Mouse (Mus musculus) stomach, embryonic 16.5 days (tissue): Measurements from ENCODE around the gene Gpr33. TPM values are rescaled to one million over a fixed set of nuclear protein-coding genes. Genes with fewer than 3 reads are reported as not detected.

Experiments
- ATAC-seq: fragments of 200-750 bp; cut with Nextera tagmentation; 2 replicates; pipeline ENCODE4 v1.8.0; 2017; ENCODE audit warnings: moderate number of reproducible peaks, moderate TSS enrichment; ENCODE audit not compliant: insufficient read depth, low FRiP score
- H3K27ac ChIP-seq: fragments of 300-500 bp; sonication (generic); 2 replicates; pipeline ENCODE4 v1.5.1; 2014; ENCODE audit warnings: low read length
- H3K27me3 ChIP-seq: fragments of 300-500 bp; sonication (generic); 2 replicates; pipeline ENCODE4 v1.6.1; 2014; ENCODE audit warnings: low read length, control low read depth, mixed read lengths; ENCODE audit not compliant: control insufficient read depth, insufficient read depth
- H3K36me3 ChIP-seq: fragments of 300-500 bp; sonication (generic); 2 replicates; pipeline ENCODE4 v1.6.1; 2014; ENCODE audit warnings: low read length; ENCODE audit not compliant: control insufficient read depth, insufficient read depth
- H3K4me1 ChIP-seq: fragments of 300-500 bp; sonication (generic); 2 replicates; pipeline ENCODE4 v1.6.1; 2014; ENCODE audit warnings: low read length, control low read depth, mixed read lengths; ENCODE audit not compliant: control insufficient read depth, insufficient read depth
- H3K4me2 ChIP-seq: fragments of 300-500 bp; sonication (generic); 2 replicates; pipeline ENCODE4 v1.6.1; 2014; ENCODE audit warnings: low read depth, low read length, mixed read lengths
- H3K4me3 ChIP-seq: fragments of 300-500 bp; sonication (generic); replicated peaks from 2 replicates; pipeline ENCODE4 v1.5.1; 2014; ENCODE audit warnings: mild to moderate bottlenecking, low read length
- H3K9ac ChIP-seq: fragments of 300-500 bp; sonication (generic); 2 replicates; pipeline ENCODE4 v1.6.1; 2014; ENCODE audit warnings: low read length
- H3K9me3 ChIP-seq: fragments of 300-500 bp; sonication (generic); replicated peaks from 2 replicates; pipeline ENCODE4 v1.6.1; 2016; ENCODE audit warnings: low read length, control low read depth; ENCODE audit not compliant: control insufficient read depth
- WGBS: fragments of 180-500 bp; shearing (Covaris S2); extraction: QIAGEN DNeasy Blood & Tissue Kit; methylation state at CpG from one replicate; pipeline ENCODE4 v1.1.7; 2014; 5-methylcytosine and 5-hydroxymethylcytosine counted together
- polyA plus RNA-seq: library from polyadenylated mRNA; unstranded; fragments of >200 nt; fragmentation: Nextera tagmentation; extraction: Ambion mirVana; gene quantifications from 2 replicates; pipeline ENCODE4 v1.2.1, GENCODE M21; 2015

Gpr33 gene
- not detected in 2 replicates for polyA plus RNA-seq

GRCm38 (mm10) chr12:52027963-52028362 lies at the start of gene Gpr33:
Gene Gpr33 (minus strand): TSS chr12:52028063.
- no peak within 1 kb of the TSS for H3K4me2 ChIP-seq
- ATAC-seq: no peak
- 93% methylated on average over 3 of the region's 3 CpGs for WGBS

DNA sequence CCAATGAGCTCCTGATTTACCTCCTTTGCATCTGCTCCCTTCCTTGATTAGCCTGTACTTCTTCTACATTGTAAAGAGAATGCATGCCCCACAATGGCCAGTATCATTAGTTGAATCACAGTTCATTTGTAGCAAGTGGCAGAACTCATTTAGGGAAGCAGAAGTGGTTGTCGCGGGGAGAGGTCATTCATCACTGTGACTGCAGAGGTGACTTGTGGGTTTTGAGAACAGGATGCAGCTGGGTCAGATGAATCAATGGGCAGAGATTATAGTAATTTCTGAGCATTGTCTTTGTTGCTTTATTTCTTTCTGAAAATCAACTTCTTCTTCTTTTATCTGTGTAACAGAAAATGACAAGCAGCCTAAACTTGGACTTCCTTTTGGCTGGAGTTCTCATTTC lies 21.5 kb upstream of the Gpr33 start:
- H3K4me2 ChIP-seq: no peak overlapping the region
- no peak overlapping the region for H3K9ac ChIP-seq
- no peaks in the 10 kb centered on the region for H3K9me3 ChIP-seq
- no peaks in the 10 kb centered on the region for H3K4me1 ChIP-seq
- H3K27me3 ChIP-seq: no peaks in the 10 kb centered on the region
- no peak overlapping the region for H3K4me3 ChIP-seq
- H3K36me3 ChIP-seq: no peaks in the 10 kb centered on the region
- ATAC-seq: no peak
- no peak overlapping the region for H3K27ac ChIP-seq
- WGBS: 41% methylated on average over 2 of the region's 2 CpGs

More at GRCm38 (mm10) chr12:52027963-52028362, at the start of gene Gpr33:
- H3K9me3 ChIP-seq: no peaks in the 10 kb centered on the region
- no peaks in the 10 kb centered on the region for H3K36me3 ChIP-seq
- H3K4me3 ChIP-seq: no peak within 1 kb of the TSS
- H3K27ac ChIP-seq: no peak within 1 kb of the TSS
- no peak within 1 kb of the TSS for H3K9ac ChIP-seq
- no peaks in the 10 kb centered on the region for H3K27me3 ChIP-seq
- H3K4me1 ChIP-seq: no peaks in the 10 kb centered on the region

DNA sequence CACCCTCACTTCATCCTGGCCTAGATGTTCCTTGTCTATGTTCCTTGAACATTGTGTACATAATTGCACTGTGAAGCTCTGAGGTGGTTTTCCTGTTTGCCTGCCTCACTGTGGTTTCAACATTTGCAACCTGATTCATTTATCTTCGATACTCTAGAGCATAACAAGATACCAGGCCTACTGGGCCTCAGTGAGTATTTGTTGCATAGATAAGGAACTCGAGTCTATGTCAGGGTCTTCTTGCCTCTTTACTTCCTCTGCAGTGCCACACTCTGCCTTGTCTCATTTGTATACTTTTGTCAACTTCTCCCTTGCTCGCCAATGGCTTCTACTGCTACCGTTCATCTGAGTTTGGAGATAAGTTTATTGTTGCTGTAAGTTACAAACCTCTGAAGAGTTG lies 18.5 kb upstream of the Gpr33 start:
- Histone ChIP-seq H3K9ac (no peak overlapping the region), H3K27me3 (no peaks in the 10 kb centered on the region), H3K9me3 (no peaks in the 10 kb centered on the region), H3K27ac (no peak overlapping the region), H3K4me1 (no peaks in the 10 kb centered on the region), H3K4me3 (no peak overlapping the region), H3K4me2 (no peak overlapping the region), H3K36me3 (no peaks in the 10 kb centered on the region)
- 64% methylated on average over 4 of the region's 4 CpGs for WGBS
- ATAC-seq: no peak

GRCm38 (mm10) chr12:52042818-52043336 lies 15.0 kb upstream of the Gpr33 start:
- no peaks in the 10 kb centered on the region for H3K36me3 ChIP-seq
- WGBS: 60% methylated on average over 10 of the region's 10 CpGs
- peak; percentile 25; the same call in 1 of the 2 replicates for ATAC-seq
- no peaks in the 10 kb centered on the region for H3K27me3 ChIP-seq
- H3K9me3 ChIP-seq: no peaks in the 10 kb centered on the region
- no peaks in the 10 kb centered on the region for H3K4me1 ChIP-seq
- no peak overlapping the region for H3K9ac ChIP-seq
- no peak overlapping the region for H3K27ac ChIP-seq
- no peak overlapping the region for H3K4me2 ChIP-seq
- no peak overlapping the region for H3K4me3 ChIP-seq

GRCm38 (mm10) chr12:52038352-52038751 lies 10.5 kb upstream of the Gpr33 start:
- H3K9me3 ChIP-seq: no peaks in the 10 kb centered on the region
- peak; percentile 40; the same call in 1 of the 2 replicates for ATAC-seq
- H3K4me3 ChIP-seq: no peak overlapping the region
- H3K36me3 ChIP-seq: no peaks in the 10 kb centered on the region
- 39% methylated on average over 3 of the region's 3 CpGs for WGBS
- no peaks in the 10 kb centered on the region for H3K27me3 ChIP-seq
- no peak overlapping the region for H3K27ac ChIP-seq
- H3K9ac ChIP-seq: no peak overlapping the region
- H3K4me1 ChIP-seq: no peaks in the 10 kb centered on the region
- no peak overlapping the region for H3K4me2 ChIP-seq

GRCm38 (mm10) chr12:52034956-52035355 lies 7.1 kb upstream of the Gpr33 start:
- whole genome bisulfite sequencing: 80% methylated on average over 3 of the region's 3 CpGs

GRCm38 (mm10) chr12:52032276-52032675 lies 4.4 kb upstream of the Gpr33 start:
- ATAC-seq: no peak
- no peak overlapping the region for H3K4me2 ChIP-seq
- H3K27ac ChIP-seq: no peak overlapping the region
- H3K9ac ChIP-seq: no peak overlapping the region
- H3K9me3 ChIP-seq: no peaks in the 10 kb centered on the region
- no peaks in the 10 kb centered on the region for H3K36me3 ChIP-seq
- 77% methylated on average over 6 of the region's 6 CpGs for WGBS
- H3K4me1 ChIP-seq: no peaks in the 10 kb centered on the region
- H3K27me3 ChIP-seq: no peaks in the 10 kb centered on the region
- H3K4me3 ChIP-seq: no peak overlapping the region

More at GRCm38 (mm10) chr12:52034956-52035355, 7.1 kb upstream of the Gpr33 start:
- Histone ChIP-seq H3K9me3 (no peaks in the 10 kb centered on the region), H3K27ac (no peak overlapping the region), H3K27me3 (no peaks in the 10 kb centered on the region), H3K36me3 (no peaks in the 10 kb centered on the region), H3K9ac (no peak overlapping the region), H3K4me1 (no peaks in the 10 kb centered on the region), H3K4me3 (no peak overlapping the region), H3K4me2 (no peak overlapping the region)
- ATAC-seq: no peak

DNA sequence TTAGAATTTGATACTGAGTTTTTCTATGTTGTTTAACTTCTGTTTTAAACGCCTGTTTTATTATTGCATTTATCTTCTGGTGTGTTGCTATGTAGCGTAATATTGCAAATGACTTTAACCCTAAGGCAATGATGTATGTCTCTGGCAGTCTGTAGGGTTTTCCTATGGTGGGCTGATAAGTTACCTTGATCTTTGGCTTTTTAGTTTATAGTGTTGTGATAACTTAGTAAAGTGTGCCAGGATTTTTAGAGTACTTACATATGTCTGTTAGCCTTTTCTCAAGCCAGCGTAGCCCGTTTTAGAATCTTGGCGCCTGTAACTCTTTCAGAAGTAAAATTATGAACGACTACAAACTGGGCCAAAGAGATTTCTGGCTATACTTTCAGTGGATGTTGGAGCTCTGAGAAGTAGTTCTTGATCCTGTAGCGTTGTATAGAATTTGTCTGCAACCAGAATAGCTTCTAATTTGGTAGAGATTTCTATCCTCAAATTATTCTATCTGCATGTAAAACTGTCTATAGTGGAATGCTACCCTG lies 13.3 kb downstream of the Gpr33 start:
- ATAC-seq: no peak
- WGBS: 50% methylated on average over 7 of the region's 7 CpGs
- H3K27me3 ChIP-seq: no peaks in the 10 kb centered on the region
- no peak overlapping the region for H3K4me3 ChIP-seq
- H3K27ac ChIP-seq: no peak overlapping the region
- no peak overlapping the region for H3K4me2 ChIP-seq
- no peaks in the 10 kb centered on the region for H3K36me3 ChIP-seq
- H3K4me1 ChIP-seq: no peaks in the 10 kb centered on the region
- no peaks in the 10 kb centered on the region for H3K9me3 ChIP-seq
- no peak overlapping the region for H3K9ac ChIP-seq

GRCm38 (mm10) chr12:52014044-52014443 lies 13.8 kb downstream of the Gpr33 start:
- Histone ChIP-seq H3K9ac (no peak overlapping the region), H3K27me3 (no peaks in the 10 kb centered on the region), H3K4me1 (no peaks in the 10 kb centered on the region), H3K36me3 (no peaks in the 10 kb centered on the region), H3K4me2 (no peak overlapping the region), H3K4me3 (no peak overlapping the region), H3K27ac (no peak overlapping the region), H3K9me3 (no peaks in the 10 kb centered on the region)
- 71% methylated on average over 10 of the region's 11 CpGs for WGBS
- ATAC-seq: no peak
